Mouse (Mus musculus) brain, embryonic 14.5 days (tissue): Measurements from ENCODE around the gene Trub2.

Experiments
- CTCF ChIP-seq: fragments of 200-500 bp; IDR thresholded peaks from 2 replicates; pipeline ENCODE4 v1.5.1; 2012; ENCODE audit warnings: inconsistent platforms, mild to moderate bottlenecking, moderate library complexity, borderline replicate concordance; ENCODE audit not compliant: insufficient read depth, insufficient read length; ENCODE audit errors: extremely low read depth
- POLR2A ChIP-seq: fragments of 200-500 bp; IDR thresholded peaks from 2 replicates; pipeline ENCODE4 v1.6.1; 2012; ENCODE audit warnings: mild to moderate bottlenecking, inconsistent platforms, borderline replicate concordance; ENCODE audit not compliant: poor library complexity, insufficient read depth, insufficient read length, severe bottlenecking; ENCODE audit errors: extremely low read depth

DNA sequence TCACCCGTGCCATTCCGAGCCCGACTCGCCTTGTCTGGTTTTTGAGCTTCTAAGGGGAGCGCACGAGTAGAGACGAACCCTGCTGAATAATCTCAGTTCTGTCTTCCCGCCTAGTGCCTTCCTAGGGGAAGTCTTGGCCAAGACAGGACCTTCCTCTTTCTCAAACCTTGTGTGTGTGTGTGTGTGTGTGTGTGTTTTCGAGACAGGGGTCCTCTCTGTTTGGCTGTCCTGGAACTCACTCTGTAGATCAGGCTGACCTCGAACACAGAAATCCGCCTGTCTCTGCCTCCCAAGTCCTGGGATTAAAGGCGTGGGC lies 39.4 kb upstream of the Trub2 start:
- TF ChIP-seq CTCF (no peak), POLR2A (no peak)
